Mouse (Mus musculus) hematopoietic multipotent progenitor cell, adult 10-12 weeks (in vitro differentiated cells): Measurements from ENCODE around the gene Gp5. TPM values are rescaled to one million over a fixed set of nuclear protein-coding genes. Genes with fewer than 3 reads are reported as not detected.

Experiments
- polyA plus RNA-seq: library from polyadenylated mRNA; stranded (reverse); fragments of >175 nt; gene quantifications from 2 replicates; pipeline ENCODE4 v1.2.3, GENCODE M21; 2012; ENCODE audit warnings: low replicate concordance

The Gp5 gene
- polyA plus RNA-seq = 2.6 and 6.6 TPM in 2 replicates

DNA sequence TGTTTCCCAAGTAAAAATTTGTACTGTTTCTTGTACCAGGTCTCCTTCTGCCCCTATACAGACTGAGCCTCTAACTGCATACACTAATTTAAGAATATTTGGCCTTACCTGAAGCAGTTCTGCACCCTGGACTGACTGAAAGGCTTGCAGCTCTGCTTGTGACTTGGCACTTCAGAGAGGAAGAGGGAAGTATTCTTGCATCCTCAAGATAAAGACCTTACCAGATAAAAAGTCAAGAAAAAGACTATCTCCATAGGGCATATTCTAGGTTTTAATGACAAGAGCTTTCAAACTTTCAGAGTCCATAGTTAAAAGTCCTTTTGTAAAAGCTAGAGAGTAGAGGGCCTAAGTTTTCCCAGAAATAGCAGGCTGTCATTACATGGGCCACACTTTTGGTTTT is at the start of gene Gp5:
Gene Gp5, minus strand, starts transcription at position 133 of the 400 bp plus-strand sequence.

DNA sequence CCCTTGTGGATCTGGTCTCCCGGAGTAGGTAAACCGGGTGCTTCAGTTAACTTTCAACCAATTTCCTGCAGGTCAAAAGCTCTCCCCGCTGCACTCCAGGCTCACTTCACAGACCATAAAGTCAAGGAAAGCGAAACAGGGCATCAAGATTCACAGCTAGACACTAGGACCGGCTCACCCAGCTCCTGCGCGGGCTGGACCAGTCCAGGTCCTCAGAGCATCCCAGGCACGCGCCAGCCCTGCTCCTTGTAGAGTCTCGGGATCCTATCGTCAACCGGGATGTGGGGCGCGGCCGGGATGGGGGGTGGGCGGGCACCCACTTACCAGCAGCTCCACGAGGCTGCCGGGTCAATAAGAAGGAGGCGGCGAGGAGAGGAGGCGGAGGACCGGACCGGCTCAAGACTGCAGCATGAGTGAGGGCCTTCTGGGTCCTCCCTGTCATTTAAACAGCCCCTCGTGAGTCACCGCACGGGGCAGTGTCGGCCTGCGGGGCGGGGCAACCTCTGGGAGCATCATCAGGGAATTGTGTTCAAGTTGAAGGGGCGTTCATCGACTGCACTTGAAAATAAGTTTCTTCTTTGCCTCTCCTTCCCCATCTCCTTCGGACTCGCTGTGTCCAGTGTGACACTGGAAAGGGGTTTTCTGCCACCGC is 27.6 kb downstream of the Gp5 start, which contains the start of gene Lrrc15:
Gene Lrrc15, minus strand, starts transcription at position 413 of the 652 bp plus-strand sequence.

DNA sequence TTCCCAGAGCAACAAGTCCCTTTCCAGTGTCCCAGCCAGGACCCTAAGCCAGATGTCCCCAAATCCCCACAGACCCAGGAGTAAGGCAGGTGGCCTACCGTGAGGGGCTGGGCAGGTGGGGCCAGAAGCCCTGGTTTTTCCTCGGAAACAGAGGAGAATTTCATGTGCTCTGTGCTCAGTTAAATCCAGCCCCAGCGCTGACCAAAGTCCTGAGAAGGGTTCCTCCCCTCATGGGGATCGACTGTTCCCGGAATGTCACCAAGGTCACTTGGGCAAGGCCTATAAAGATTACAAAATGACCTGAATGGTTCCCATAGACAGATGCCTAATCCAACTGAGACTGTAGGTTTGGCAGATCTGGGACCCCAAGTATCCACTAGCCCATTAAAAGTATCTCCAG is 43.2 kb downstream of the Gp5 start, which contains the start of gene Cpn2:
Gene Cpn2, minus strand, starts transcription at position 141 of the 400 bp plus-strand sequence.

Other genes with a start within 250 kb of the Gp5 start
- gene Hes1, start 246.4 kb downstream of the Gp5 start, polyA plus RNA-seq = 33.3 and 56.5 TPM in 2 replicates
- gene Cpn2, start 43.3 kb downstream of the Gp5 start, polyA plus RNA-seq = not detected in 2 replicates
- gene Lrrc15, start 27.5 kb downstream of the Gp5 start, polyA plus RNA-seq = not detected in 2 replicates
- 54.0 and 87.8 TPM in 2 replicates for gene Atp13a3, start 95.2 kb upstream of the Gp5 start, polyA plus RNA-seq
- gene Tmem44, start 240.1 kb upstream of the Gp5 start, polyA plus RNA-seq = 0.20 and 0.30 TPM in 2 replicates